Mouse (Mus musculus) liver, embryonic 15.5 days (tissue): ENCODE measurements around the gene Naa35. TPM values are rescaled to one million over a fixed set of nuclear protein-coding genes. Genes with fewer than 3 reads are reported as not detected.

Experiments
- ATAC-seq: fragments of 200-750 bp; cut with Nextera tagmentation; 2 replicates; pipeline ENCODE4 v1.8.0; 2017; ENCODE audit warnings: moderate number of reproducible peaks, mild to moderate bottlenecking, moderate library complexity; ENCODE audit not compliant: insufficient read depth
- H3K27ac ChIP-seq: fragments of 300-500 bp; sonication (generic); replicated peaks from 2 replicates; pipeline ENCODE4 v1.5.1; 2015; ENCODE audit warnings: mild to moderate bottlenecking, inconsistent platforms
- H3K27me3 ChIP-seq: fragments of 300-500 bp; sonication (generic); 2 replicates; pipeline ENCODE4 v1.6.1; 2015; ENCODE audit warnings: mild to moderate bottlenecking, inconsistent platforms
- H3K36me3 ChIP-seq: fragments of 300-500 bp; sonication (generic); replicated peaks from 2 replicates; pipeline ENCODE4 v1.6.1; 2015; ENCODE audit warnings: moderate library complexity, mild to moderate bottlenecking, inconsistent platforms
- H3K4me1 ChIP-seq: fragments of 300-500 bp; sonication (generic); replicated peaks from 2 replicates; pipeline ENCODE4 v1.6.1; 2015; ENCODE audit warnings: inconsistent platforms
- H3K4me2 ChIP-seq: fragments of 300-500 bp; sonication (generic); 2 replicates; pipeline ENCODE4 v1.6.1; 2015; ENCODE audit warnings: moderate library complexity, mild to moderate bottlenecking, inconsistent platforms
- H3K4me3 ChIP-seq: fragments of 300-500 bp; sonication (generic); replicated peaks from 2 replicates; pipeline ENCODE4 v1.5.1; 2015; ENCODE audit warnings: mild to moderate bottlenecking, inconsistent platforms
- H3K9ac ChIP-seq: fragments of 300-500 bp; sonication (generic); 2 replicates; pipeline ENCODE4 v1.6.1; 2015; ENCODE audit warnings: moderate library complexity, mild to moderate bottlenecking, inconsistent platforms
- H3K9me3 ChIP-seq: fragments of 300-500 bp; sonication (generic); replicated peaks from 2 replicates; pipeline ENCODE4 v1.6.1; 2016; ENCODE audit warnings: inconsistent platforms
- WGBS: fragments of 180-500 bp; shearing (Covaris S2); methylation state at CpG from one replicate; pipeline ENCODE4 v1.1.7; 2015; ENCODE audit warnings: mixed read lengths; ENCODE audit not compliant: insufficient replicate concordance; 5-methylcytosine and 5-hydroxymethylcytosine counted together
- polyA plus RNA-seq: library from polyadenylated mRNA; unstranded; fragments of >200 nt; fragmentation: Nextera tagmentation; extraction: Ambion mirVana; gene quantifications from 2 replicates; pipeline ENCODE4 v1.2.1, GENCODE M21; 2015

Naa35 gene
- polyA plus RNA-seq, 1 experiment from 2014 or later = 26.5 TPM

DNA sequence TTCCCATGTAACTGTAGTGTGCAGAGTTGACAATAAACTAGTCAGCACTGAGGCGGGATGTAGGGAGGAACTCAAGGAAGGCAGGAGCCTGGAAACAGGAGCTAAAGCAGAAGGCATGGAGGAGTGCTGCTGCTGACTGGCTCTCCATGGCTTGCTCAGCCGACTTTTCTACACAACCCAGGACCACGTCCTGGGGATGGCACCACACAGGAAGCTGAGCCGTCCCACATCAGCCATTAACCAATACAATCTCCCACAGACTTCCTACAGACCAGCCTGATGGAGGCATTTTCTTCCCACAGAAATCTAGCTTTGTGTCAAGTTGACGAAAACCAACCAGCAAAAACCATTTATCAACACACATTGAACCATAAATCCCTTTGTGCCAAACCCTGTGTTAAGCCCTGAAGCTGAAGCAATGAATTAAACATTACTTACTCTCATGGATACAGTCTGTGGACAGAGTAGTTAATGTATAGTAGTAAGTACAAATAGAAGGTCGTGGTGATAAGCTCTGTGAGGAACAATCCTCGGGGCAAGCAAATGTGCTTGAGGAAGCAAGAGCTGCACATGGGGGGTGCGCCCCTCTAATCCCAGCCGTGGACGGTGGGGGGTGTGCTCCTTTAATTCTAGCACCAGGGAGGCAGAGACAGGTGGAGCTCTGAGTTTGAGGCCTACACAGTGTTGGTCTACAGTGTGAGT, 20.3 kb downstream of the Naa35 start:
- Histone ChIP-seq H3K36me3 (peaks cover 52% of the 10 kb centered on the region), H3K4me1 (0 out of 2 replicates have a peak, but pooled peaks cover 11% of the 10 kb centered on the region), H3K4me3 (no peak overlapping the region), H3K27me3 (no peaks in the 10 kb centered on the region), H3K27ac (peak overlapping the region; percentile 43; the same call in 1 of the 2 replicates), H3K9ac (no peak overlapping the region), H3K9me3 (no peaks in the 10 kb centered on the region), H3K4me2 (no peak overlapping the region)
- ATAC-seq = peak; percentile 51; the same call in 1 of the 2 replicates
- WGBS = 63% methylated on average over 10 of the region's 10 CpGs

DNA sequence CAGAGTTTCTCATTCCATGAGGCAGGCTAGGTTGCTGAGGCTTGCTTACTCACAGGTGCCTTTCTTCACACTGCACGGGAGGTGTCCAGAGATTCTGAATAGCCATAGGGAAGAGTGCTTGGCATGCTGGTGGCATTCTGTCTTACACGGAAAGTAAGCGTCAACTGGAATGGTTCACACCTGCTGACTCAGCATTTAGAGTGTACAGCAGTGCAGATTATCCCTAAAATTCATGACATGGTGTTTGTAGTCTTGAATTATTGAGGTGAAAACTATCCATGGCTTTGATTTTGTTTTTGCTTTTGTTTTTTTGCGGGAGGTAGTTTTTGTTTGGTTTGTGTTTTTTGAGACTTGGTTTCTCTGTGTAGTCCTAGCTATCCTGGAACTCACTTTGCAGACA, 24.8 kb downstream of the Naa35 start:
- 82% methylated on average over 4 of the region's 4 CpGs for WGBS
- Histone ChIP-seq H3K4me3 (no peak overlapping the region), H3K36me3 (peaks cover 42% of the 10 kb centered on the region)

DNA sequence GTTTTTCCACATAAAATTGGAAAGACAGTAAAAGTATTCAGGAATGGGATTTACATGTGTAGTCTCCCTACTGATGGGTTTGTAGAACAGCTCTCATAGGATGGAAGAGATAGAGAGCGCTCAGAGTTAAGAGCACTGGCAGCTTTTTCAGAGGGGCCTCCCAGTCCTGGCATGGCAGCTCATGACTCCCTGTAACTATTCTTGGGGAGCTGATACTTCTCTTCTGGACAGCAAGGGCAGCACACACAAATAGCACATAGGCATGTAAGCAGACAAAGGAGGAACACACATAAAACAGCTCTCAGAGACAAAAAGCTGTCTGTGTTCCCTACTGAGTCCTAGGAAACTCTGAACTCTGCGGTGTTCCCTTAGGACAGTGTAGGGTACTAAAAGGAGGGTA, 25.4 kb downstream of the Naa35 start:
- Histone ChIP-seq H3K27me3 (no peaks in the 10 kb centered on the region), H3K9me3 (no peaks in the 10 kb centered on the region), H3K9ac (no peak overlapping the region), H3K36me3 (peaks cover 42% of the 10 kb centered on the region), H3K4me3 (no peak overlapping the region), H3K4me1 (peaks cover 5% of the 10 kb centered on the region; the same call in 1 of the 2 replicates), H3K27ac (no peak overlapping the region), H3K4me2 (no peak overlapping the region)
- ATAC-seq = no peak
- 90% methylated on average over 2 of the region's 2 CpGs for WGBS

More for the DNA sequence above, 24.8 kb downstream of the Naa35 start:
- H3K27me3 ChIP-seq = no peaks in the 10 kb centered on the region
- ATAC-seq = no peak
- H3K4me2 ChIP-seq = no peak overlapping the region
- H3K4me1 ChIP-seq = peaks cover 4% of the 10 kb centered on the region; the same call in 1 of the 2 replicates
- no peaks in the 10 kb centered on the region for H3K9me3 ChIP-seq
- no peak overlapping the region for H3K27ac ChIP-seq
- H3K9ac ChIP-seq = no peak overlapping the region

DNA sequence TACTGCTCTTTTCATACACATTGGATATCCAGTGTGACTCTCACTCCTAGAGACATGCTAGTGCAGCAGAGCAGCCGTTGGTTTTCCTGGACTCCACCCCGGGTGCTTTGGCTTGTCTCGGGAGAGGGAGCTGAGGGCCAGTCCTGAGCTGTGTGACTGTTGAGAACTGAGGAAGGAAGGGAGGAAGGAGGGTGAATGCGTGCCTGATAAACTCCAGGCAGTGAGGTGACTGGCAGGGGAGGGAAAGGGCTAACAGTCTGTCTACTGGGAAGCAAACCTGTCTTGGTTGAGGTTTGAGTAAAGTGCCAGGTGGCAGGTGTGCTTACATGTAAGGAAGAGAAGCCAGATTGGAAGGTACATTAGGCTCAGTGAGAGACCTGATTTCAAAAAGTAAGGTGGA, 28.8 kb downstream of the Naa35 start:
- Histone ChIP-seq H3K9ac (no peak overlapping the region), H3K4me3 (no peak overlapping the region), H3K36me3 (peaks cover 32% of the 10 kb centered on the region), H3K9me3 (no peaks in the 10 kb centered on the region), H3K27ac (no peak overlapping the region), H3K4me2 (no peak overlapping the region), H3K4me1 (peaks cover 8% of the 10 kb centered on the region; the same call in 1 of the 2 replicates), H3K27me3 (no peaks in the 10 kb centered on the region)
- 53% methylated on average over 4 of the region's 4 CpGs for WGBS
- no peak for ATAC-seq

DNA sequence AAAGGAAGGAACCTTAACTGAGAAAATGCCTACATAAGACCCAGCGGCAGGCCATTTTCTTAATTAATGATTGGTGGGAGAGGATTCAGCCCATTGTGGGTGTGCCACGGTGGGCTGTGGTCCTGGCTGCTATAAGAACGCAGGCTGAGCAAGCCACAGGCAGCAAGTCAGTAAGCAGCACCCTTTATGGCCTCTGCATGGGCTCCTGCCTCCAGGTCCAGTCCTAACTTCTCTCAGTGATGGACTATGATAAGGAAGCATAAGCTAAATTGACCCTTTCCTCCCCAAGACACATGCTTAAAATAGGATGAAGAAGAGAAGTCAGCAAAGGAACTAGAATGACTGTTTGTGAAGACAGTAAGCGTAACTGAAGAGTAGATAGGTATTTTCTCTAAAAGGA, 30.1 kb downstream of the Naa35 start:
- H3K9me3 ChIP-seq = no peaks in the 10 kb centered on the region
- peaks cover 27% of the 10 kb centered on the region for H3K36me3 ChIP-seq
- no peak overlapping the region for H3K4me2 ChIP-seq
- H3K27me3 ChIP-seq = no peaks in the 10 kb centered on the region
- 81% methylated on average over 4 of the region's 4 CpGs for WGBS
- H3K27ac ChIP-seq = no peak overlapping the region
- no peak overlapping the region for H3K9ac ChIP-seq
- no peak overlapping the region for H3K4me3 ChIP-seq
- ATAC-seq = no peak
- H3K4me1 ChIP-seq = peaks cover 11% of the 10 kb centered on the region

DNA sequence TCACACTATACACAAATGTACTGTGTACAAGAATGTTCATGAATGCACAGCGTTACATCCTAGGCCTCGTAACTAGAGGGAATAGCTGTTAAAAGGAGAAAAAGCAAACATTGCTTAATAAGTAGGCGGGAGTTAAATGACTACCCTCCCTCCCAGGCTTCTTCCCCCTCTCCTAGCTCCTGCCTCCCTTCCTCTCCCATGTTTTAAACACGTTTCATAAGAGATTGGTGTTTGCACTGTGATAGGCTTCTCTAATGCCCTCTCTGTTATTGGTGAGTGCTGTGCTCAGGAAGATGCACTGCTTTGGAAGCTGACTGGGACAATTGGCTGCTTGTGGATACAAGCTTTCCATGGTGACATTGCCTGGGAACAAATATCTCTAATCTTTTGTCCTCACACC, 30.5 kb downstream of the Naa35 start:
- WGBS = 64% methylated on average over 4 of the region's 4 CpGs
- Histone ChIP-seq H3K9ac (no peak overlapping the region), H3K4me1 (peaks cover 15% of the 10 kb centered on the region), H3K27me3 (no peaks in the 10 kb centered on the region), H3K4me2 (no peak overlapping the region), H3K36me3 (peaks cover 29% of the 10 kb centered on the region), H3K4me3 (no peak overlapping the region), H3K27ac (no peak overlapping the region), H3K9me3 (no peaks in the 10 kb centered on the region)
- ATAC-seq = peak; percentile 68; the same call in 1 of the 2 replicates

DNA sequence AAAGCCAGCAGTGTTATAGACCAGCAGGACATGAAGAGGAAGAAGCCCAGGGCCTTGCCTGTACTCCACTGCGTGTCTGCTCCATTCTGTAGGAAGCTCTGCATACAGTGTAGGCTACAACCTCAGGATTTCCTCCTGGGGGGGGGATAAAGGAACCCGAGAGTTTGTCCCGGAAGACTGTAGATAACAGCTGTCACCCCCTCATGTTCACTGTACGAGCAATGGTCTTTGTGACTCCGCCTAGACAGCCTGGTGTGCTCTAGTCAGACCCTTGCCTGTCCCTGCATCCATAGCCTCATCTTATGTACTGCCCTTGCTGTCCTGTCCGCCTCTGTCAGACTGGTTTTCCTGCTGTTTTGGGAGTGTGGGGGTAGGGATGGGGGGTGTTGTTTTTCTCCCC, 33.4 kb downstream of the Naa35 start:
- peaks cover 15% of the 10 kb centered on the region; the same call in 1 of the 2 replicates for H3K4me1 ChIP-seq
- WGBS = 59% methylated on average over 6 of the region's 6 CpGs
- no peaks in the 10 kb centered on the region for H3K27me3 ChIP-seq
- peaks cover 40% of the 10 kb centered on the region for H3K36me3 ChIP-seq
- no peak overlapping the region for H3K4me2 ChIP-seq
- H3K9me3 ChIP-seq = no peaks in the 10 kb centered on the region
- no peak overlapping the region for H3K9ac ChIP-seq
- H3K27ac ChIP-seq = no peak overlapping the region
- H3K4me3 ChIP-seq = no peak overlapping the region
- no peak for ATAC-seq

DNA sequence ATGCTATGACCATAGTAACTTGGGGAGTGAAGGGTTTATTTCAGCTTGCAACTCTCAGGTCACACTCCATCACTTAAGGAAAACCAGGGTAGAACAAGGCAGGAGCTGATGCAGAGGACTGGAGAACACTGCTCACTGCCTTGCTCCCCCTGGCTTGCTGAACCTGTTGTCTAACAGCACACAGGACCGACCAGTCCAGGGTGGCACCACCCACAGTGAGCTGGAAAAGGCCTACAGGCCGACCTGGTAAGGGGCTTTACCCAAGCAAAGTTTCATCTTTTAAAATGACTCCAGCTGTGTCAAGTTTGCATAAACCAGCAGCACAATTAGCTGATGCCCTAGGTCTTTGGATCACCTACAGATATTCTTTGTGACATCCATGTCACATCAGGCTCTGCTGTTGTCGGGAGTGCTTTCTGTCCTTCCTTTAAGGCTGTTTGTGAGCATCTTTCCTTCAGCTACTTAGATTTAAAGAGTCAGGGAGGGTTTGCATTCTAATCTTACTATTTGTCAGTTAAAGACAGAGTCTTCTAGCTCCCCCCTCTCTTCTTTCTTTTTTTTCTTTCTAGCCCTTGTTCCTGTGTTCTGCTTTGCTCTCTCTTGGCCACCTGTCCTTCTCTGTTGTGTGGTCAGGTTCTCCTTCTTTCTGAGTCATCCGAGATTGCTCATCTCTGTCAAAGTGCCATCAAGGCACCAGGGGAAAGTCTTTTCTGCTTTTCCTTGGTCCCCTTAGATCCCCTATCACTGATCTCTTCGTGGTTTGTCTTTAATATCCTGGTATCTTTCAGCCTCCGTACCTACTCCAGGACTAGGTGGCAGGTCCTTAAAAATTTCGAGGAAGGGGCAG, 36.8 kb downstream of the Naa35 start:
- Histone ChIP-seq H3K4me2 (no peak overlapping the region), H3K27ac (no peak overlapping the region), H3K4me3 (no peak overlapping the region), H3K4me1 (peaks cover 6% of the 10 kb centered on the region; the same call in 1 of the 2 replicates), H3K27me3 (no peaks in the 10 kb centered on the region), H3K36me3 (peaks cover 56% of the 10 kb centered on the region), H3K9ac (no peak overlapping the region), H3K9me3 (no peaks in the 10 kb centered on the region)
- no peak for ATAC-seq
- WGBS = 64% methylated on average over 7 of the region's 7 CpGs

DNA sequence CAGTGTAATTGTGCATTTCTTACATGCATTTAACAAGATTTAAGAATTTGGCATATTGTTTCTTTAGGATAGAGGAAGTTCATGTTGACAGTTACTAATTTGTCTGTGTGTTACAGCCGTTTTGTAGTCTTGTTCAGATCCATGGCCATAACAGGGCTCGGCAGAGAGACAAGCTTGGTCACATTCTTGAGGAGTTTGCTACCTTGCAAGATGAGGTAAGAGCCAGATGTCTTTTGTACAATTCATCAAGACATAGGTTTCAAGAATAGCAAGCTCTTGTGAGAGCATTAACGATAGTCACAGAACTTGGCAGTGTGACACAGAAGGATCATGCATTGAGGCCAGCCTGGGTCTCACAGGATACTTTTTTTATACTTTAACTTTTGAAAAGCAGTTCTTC, 39.3 kb downstream of the Naa35 start:
- no peak overlapping the region for H3K27ac ChIP-seq
- peaks cover 6% of the 10 kb centered on the region; the same call in 1 of the 2 replicates for H3K4me1 ChIP-seq
- H3K4me2 ChIP-seq = no peak overlapping the region
- no peaks in the 10 kb centered on the region for H3K27me3 ChIP-seq
- H3K9ac ChIP-seq = no peak overlapping the region
- no peaks in the 10 kb centered on the region for H3K9me3 ChIP-seq
- WGBS = 75% methylated on average over 3 of the region's 3 CpGs
- no peak for ATAC-seq
- H3K36me3 ChIP-seq = peaks cover 67% of the 10 kb centered on the region
- H3K4me3 ChIP-seq = no peak overlapping the region

DNA sequence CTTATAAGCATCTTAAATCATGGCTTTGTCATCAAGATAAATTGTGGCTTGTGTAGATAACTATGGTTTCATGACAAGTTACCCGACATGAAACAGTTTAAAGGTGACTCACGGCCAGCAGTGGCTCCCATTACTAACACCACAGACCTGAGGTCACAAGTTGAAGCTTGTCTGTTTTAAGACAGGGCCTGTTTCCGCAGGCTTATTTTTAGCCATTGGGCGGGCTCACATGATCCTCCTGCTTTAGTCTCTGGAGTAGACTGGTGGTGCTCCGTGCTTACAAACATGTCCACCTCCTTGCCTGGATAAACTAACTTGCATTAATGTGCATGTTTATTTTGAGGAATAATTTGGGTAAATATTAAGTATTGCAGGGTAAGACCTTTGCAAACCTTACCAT, 39.8 kb downstream of the Naa35 start:
- H3K9ac ChIP-seq = no peak overlapping the region
- WGBS = 68% methylated on average over 5 of the region's 5 CpGs
- H3K27ac ChIP-seq = no peak overlapping the region
- H3K9me3 ChIP-seq = no peaks in the 10 kb centered on the region
- no peak for ATAC-seq
- no peak overlapping the region for H3K4me3 ChIP-seq
- H3K27me3 ChIP-seq = no peaks in the 10 kb centered on the region
- H3K36me3 ChIP-seq = peaks cover 71% of the 10 kb centered on the region
- H3K4me2 ChIP-seq = no peak overlapping the region
- H3K4me1 ChIP-seq = peaks cover 6% of the 10 kb centered on the region; the same call in 1 of the 2 replicates

DNA sequence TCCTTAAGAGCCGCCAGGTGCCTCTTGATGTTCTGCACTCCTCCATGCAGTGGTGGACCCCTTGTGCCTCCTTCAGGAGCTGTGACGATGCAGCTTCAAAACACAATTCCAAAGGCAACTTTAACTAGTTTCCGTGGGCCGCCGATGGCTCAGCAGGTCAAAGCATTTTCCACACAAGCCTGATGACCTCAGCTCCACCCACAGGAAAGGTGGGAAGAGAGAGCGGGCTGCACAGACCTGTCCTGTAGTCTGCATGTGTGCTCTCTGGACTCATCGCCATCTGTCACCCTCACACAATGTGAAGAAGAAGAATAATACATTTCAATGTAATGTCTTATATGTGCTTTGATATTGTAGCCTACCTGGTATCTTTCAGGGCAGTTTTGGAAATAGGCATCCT, 41.7 kb downstream of the Naa35 start:
- no peaks in the 10 kb centered on the region for H3K4me1 ChIP-seq
- H3K9me3 ChIP-seq = no peaks in the 10 kb centered on the region
- ATAC-seq = no peak
- WGBS = 78% methylated on average over 7 of the region's 7 CpGs
- peaks cover 71% of the 10 kb centered on the region for H3K36me3 ChIP-seq
- no peaks in the 10 kb centered on the region for H3K27me3 ChIP-seq
- no peak overlapping the region for H3K4me2 ChIP-seq
- H3K27ac ChIP-seq = no peak overlapping the region
- H3K9ac ChIP-seq = no peak overlapping the region
- no peak overlapping the region for H3K4me3 ChIP-seq
